8 mouse cellular contexts compared by ENCODE assay signal in genomic region chr15:89075478-89076147, GRCm38 (mm10). TPM values are rescaled to one million over a fixed set of nuclear protein-coding genes. Genes with fewer than 3 reads are reported as not detected.
DNase-seq lines count a peak whose midpoint lies in the region; ATAC-seq and TF ChIP-seq lines count a peak whose summit lies in the region.

No protein-coding gene starts in this region.

- ATAC-seq in megakaryocyte-erythroid progenitor cell, adult 5-6 weeks (replicated peaks; ENCODE audit: low FRiP score, low TSS enrichment, poor library complexity, severe bottlenecking): peak; percentile 65

- peaks cover 3% of the 10 kb centered on the region; the same call in 1 of the 2 replicates for H3K4me1 ChIP-seq in cortical plate, adult 2 months (ENCODE audit: control insufficient read depth, insufficient read depth, low read length)

- H3K4me3 ChIP-seq in cortical plate, adult 2 months (ENCODE audit: insufficient read depth, low read length): peak overlapping the region; percentile 48

- H3K27ac ChIP-seq in cortical plate, adult 2 months (ENCODE audit: insufficient read depth, low read length): peak overlapping the region; percentile 62

- no peak for TF ChIP-seq CTCF in cortical plate, adult 2 months (IDR thresholded peaks at IDR 0.05; ENCODE audit: extremely low read depth, insufficient read depth, low read length)

- intact Hi-C loops in left cerebral cortex, postnatal 14 days (cut with DNase I): no loop called here

- peak; percentile 94 to 97 for DNase-seq in adrenal gland, adult (ENCODE audit: inconsistent age in 2 of 2, low spot score in 1 of 2)
- peak; percentile 77 to 81 for DNase-seq in gastrocnemius, adult 8-10 months (ENCODE audit: low spot score in 2 of 2)
- peak; percentile 87 for DNase-seq in induced T-regulatory cell, adult 2 months (ENCODE audit: low read depth)
- DNase-seq in left cerebral cortex, postnatal 14 days (ENCODE audit: low spot score in 2 of 2): peak; percentile 80 to 82
- DNase-seq in right cerebral cortex, postnatal 14 days: peak; percentile 83
- DNase-seq in urinary bladder, postnatal 25 days (ENCODE audit: low spot score): peak; percentile 78

- TF ChIP-seq POLR2A in cortical plate, adult 2 months (IDR thresholded peaks at IDR 0.05; ENCODE audit: extremely low read depth, insufficient read depth, low read length): 0 out of 2 replicates have a peak, but pooled peaks have one; percentile 4

RNA-seq across cellular contexts. Expression of gene Trabd, which starts 0.7 kb away (rescaled TPM):
- polyA plus RNA-seq in cortical plate, adult 2 months (2012; rRNA removed): 18.5 and 19.9 TPM in 2 replicates
- total RNA-seq in gastrocnemius, adult 8-10 months (2022): 10 to 100 TPM; 31.9 to 40.9 (median 33.1) TPM
- 10 to 100 TPM; 14.0 to 15.9 TPM for total RNA-seq in left cerebral cortex, postnatal 14 days (2021)
- 15.8 and 26.3 TPM in 2 replicates for total RNA-seq in megakaryocyte-erythroid progenitor cell, adult 5-6 weeks (2014; fragmentation: Nextera tagmentation)
- 11.9 and 17.5 TPM in 2 replicates for total RNA-seq in megakaryocyte-erythroid progenitor cell, adult 5-6 weeks (2017)

RNA-seq across cellular contexts. Expression of gene Selenoo, which starts 13.3 kb away (rescaled TPM):
- polyA plus RNA-seq in cortical plate, adult 2 months (2012; rRNA removed): 37.1 and 38.5 TPM in 2 replicates
- 10 to 100 TPM; 12.2 to 16.6 (median 12.8) TPM for total RNA-seq in gastrocnemius, adult 8-10 months (2022)
- total RNA-seq in left cerebral cortex, postnatal 14 days (2021): 10 to 100 TPM; 18.8 to 20.5 TPM
- total RNA-seq in megakaryocyte-erythroid progenitor cell, adult 5-6 weeks (2014; fragmentation: Nextera tagmentation): 15.3 and 20.8 TPM in 2 replicates
- total RNA-seq in megakaryocyte-erythroid progenitor cell, adult 5-6 weeks (2017): 16.6 and 18.5 TPM in 2 replicates

RNA-seq across cellular contexts. Expression of gene Panx2, which starts 16.1 kb away (rescaled TPM):
- polyA plus RNA-seq in cortical plate, adult 2 months (2012; rRNA removed): 105 and 116 TPM in 2 replicates
- not detected for total RNA-seq in gastrocnemius, adult 8-10 months (2022)
- total RNA-seq in left cerebral cortex, postnatal 14 days (2021): 100 to 1,000 TPM; 101 to 120 TPM
- not detected in 2 replicates for total RNA-seq in megakaryocyte-erythroid progenitor cell, adult 5-6 weeks (2014; fragmentation: Nextera tagmentation)
- not detected in 2 replicates for total RNA-seq in megakaryocyte-erythroid progenitor cell, adult 5-6 weeks (2017)

RNA-seq across cellular contexts. Expression of gene Tubgcp6, which starts 47.3 kb away (rescaled TPM):
- polyA plus RNA-seq in cortical plate, adult 2 months (2012; rRNA removed): 31.8 and 34.1 TPM in 2 replicates
- total RNA-seq in gastrocnemius, adult 8-10 months (2022): 1 to 10 TPM; 7.4 to 7.9 (median 7.6) TPM
- total RNA-seq in left cerebral cortex, postnatal 14 days (2021): 10 to 100 TPM; 27.6 to 32.6 TPM
- total RNA-seq in megakaryocyte-erythroid progenitor cell, adult 5-6 weeks (2014; fragmentation: Nextera tagmentation): 34.1 and 39.1 TPM in 2 replicates
- total RNA-seq in megakaryocyte-erythroid progenitor cell, adult 5-6 weeks (2017): 14.7 and 22.4 TPM in 2 replicates

RNA-seq across cellular contexts. Expression of gene Hdac10, which starts 52.9 kb away (rescaled TPM):
- polyA plus RNA-seq in cortical plate, adult 2 months (2012; rRNA removed): 31.3 and 36.0 TPM in 2 replicates
- 1 to 10 TPM; 5.4 to 8.2 (median 7.2) TPM for total RNA-seq in gastrocnemius, adult 8-10 months (2022)
- total RNA-seq in left cerebral cortex, postnatal 14 days (2021): 10 to 100 TPM; 12.3 to 13.3 TPM
- total RNA-seq in megakaryocyte-erythroid progenitor cell, adult 5-6 weeks (2014; fragmentation: Nextera tagmentation): 25.6 and 32.8 TPM in 2 replicates
- total RNA-seq in megakaryocyte-erythroid progenitor cell, adult 5-6 weeks (2017): 15.6 and 20.1 TPM in 2 replicates

Comparison
In these comparisons a context has a peak if more than half of its experiments do, and no peak if none do; other contexts are left out.
1. Peak in every context shown above with its lines: DNase-seq, ATAC-seq, H3K4me3 ChIP-seq and H3K27ac ChIP-seq.
2. RNA of gene Panx2, which starts 16.1 kb away (total RNA-seq): 101 to 120 TPM in left cerebral cortex, postnatal 14 days; not detected in gastrocnemius, adult 8-10 months and not detected in megakaryocyte-erythroid progenitor cell, adult 5-6 weeks; every median in the first group is over 10 times any median in the second.